Mouse (Mus musculus) lung, postnatal 36 days (tissue): ENCODE measurements at regions not wholly inside any gene's neighbourhood (a gene's known extent, or its start where the extent isn't known, plus 50 kb on each side); places are given as distances from the start of the nearest gene placed in this dataset.

Experiments
- DNase-seq: peaks from one replicate; pipeline ENCODE4 v3.0.0; 2022; ENCODE audit warnings: mixed read lengths

- DNase-seq, result peak; percentile 71
These were observed 62.0 kb upstream of the Egflam start for GRCm38 (mm10) chr15:7459992-7460820.

DNA sequence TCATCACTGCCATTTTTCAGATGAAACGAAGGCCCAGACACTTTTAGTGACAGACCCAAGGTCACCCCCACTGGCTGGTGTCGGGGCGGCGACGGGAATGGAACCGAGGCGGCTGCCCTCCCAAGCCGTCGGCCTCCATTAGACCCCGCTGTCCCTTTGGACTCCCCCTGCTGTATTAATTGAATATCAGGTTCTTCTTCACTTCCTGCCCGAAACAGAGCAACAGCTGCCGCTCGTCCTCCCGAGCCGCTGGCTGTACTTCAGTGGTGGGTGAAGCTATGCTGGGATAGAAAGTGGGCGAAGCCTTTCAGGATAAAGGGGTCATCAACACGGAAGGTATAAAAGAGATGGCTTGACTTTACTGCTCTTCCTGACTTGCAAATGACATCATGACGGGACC, 64.4 kb upstream of the Egflam start:
- no peak for DNase-seq

GRCm38 (mm10) chr15:7463444-7464350, 65.5 kb upstream of the Egflam start:
- no peak for DNase-seq

DNA sequence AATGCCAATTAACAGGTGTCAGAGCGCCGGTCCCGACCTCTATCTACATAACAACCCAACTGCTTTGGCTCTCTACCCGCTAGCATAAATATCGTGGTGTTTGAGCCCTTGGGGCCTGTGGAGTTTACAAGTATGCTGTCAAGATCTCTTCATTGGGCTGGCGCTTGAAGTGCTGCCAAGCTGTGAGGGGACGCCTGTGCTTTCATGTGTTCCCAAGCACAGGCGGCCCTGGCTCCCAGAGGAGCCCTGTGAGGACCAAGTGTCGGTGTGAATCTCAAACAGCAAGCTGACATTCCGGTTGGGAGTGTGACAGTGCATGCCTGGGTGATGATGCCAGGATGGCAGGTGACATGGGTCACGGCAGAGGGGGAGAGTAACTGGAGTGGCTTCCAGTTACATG, 82.0 kb upstream of the Egflam start:
- peak; percentile 84 for DNase-seq

DNA sequence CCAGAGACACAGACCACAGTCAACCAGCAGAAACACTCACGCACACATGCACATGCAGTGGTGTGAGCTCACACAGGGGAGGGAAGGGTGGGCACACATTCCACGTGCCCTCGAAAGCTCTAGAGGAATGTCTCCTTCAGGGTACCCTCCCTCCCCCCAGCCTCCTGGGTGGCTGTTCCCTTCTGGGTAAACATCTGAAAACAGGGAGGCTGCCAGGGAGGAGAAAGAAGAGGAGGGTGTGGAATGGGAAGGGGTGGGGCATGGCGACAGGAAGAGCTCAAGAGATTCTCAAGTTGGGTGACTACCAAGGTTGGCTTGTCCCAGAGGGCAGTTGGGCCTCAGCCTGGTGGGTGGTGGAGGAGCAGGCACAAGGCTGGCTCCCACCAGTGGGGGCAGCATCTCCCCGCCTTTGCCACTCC, 82.6 kb upstream of the Egflam start:
- DNase-seq, result peak; percentile 68

- DNase-seq, result no peak
These were observed 85.5 kb upstream of the Egflam start for GRCm38 (mm10) chr15:7483686-7484085.

- DNase-seq, result no peak
These were observed 92.9 kb upstream of the Egflam start for GRCm38 (mm10) chr15:7491091-7491490.

DNA sequence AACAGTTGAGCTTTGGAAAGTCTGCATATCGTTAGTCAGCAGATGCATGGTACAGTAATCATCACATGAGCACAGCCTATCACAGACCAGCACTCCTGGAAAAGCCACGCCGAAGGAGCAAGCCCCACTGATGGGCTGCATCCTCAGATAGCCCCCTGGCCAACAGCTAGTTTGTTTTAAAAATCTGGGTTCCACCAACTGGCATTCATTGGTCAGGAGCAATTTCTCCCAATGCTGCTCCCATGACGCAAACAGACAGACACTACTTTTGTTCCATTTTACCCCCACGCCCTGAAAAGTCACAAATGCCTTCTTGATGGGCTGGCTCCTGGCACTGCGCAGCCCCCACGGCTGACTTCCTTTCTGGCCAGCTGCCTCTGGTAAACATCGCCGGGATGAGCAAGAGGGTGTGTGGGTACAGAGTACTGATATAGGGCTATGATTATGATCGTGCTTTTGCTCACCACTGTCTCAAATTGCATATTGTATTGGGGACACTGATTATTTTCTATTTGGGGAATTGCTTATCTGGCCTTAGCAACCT, 95.0 kb upstream of the Egflam start:
- no peak for DNase-seq

DNA sequence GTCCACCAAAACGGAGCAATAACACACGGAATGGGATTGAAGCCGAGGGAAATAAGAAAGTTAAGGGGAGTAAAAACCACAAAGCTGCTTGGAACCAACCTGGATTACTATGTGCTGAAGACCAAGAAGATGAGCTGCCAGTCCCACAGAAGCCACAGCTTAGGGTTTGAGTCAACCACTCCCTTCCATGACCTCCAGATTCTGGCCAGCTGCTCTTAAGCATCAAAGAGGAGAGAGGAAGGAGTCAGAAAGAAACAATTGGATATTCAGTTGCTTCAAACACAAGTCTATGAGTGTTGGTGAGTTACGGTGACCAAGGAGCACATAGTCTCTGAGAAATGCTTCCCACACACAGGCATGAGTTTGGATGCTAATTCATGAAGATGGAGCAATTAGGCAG, 99.7 kb upstream of the Egflam start:
- DNase-seq, result no peak

GRCm38 (mm10) chr15:7508535-7508934, 110.3 kb upstream of the Egflam start:
- DNase-seq, result no peak

- DNase-seq, result no peak
These were observed 116.6 kb upstream of the Egflam start for GRCm38 (mm10) chr15:7514743-7515273.

DNA sequence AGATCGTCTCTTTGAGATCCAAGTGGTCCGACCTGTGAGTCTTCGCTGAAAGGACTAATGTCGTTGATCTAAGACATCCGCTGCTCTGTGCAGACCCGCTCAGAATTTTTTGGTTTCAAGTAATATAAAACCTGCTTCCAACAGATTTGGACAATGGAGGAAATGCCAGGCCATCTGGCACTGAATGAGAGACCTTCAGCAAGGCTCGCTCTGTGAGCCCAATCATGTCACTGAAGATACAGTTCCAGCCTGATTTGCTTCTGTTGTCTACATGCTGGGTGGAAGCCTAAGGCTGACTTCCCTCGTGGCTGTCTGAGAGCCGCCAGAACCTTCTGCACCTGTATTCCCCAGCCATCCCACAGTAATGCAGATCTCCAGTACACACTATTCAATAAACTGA, 123.4 kb upstream of the Egflam start:
- no peak for DNase-seq

- DNase-seq, result no peak
These were observed 124.9 kb upstream of the Egflam start for GRCm38 (mm10) chr15:7522902-7523786.

GRCm38 (mm10) chr15:7530959-7531588, 132.9 kb upstream of the Egflam start:
- no peak for DNase-seq

GRCm38 (mm10) chr15:7537858-7538257, 139.7 kb upstream of the Egflam start:
- no peak for DNase-seq

GRCm38 (mm10) chr15:7553190-7553895, 155.1 kb upstream of the Egflam start:
- DNase-seq, result no peak

- DNase-seq, result no peak
These were observed 156.2 kb upstream of the Egflam start for GRCm38 (mm10) chr15:7554433-7554832.

DNA sequence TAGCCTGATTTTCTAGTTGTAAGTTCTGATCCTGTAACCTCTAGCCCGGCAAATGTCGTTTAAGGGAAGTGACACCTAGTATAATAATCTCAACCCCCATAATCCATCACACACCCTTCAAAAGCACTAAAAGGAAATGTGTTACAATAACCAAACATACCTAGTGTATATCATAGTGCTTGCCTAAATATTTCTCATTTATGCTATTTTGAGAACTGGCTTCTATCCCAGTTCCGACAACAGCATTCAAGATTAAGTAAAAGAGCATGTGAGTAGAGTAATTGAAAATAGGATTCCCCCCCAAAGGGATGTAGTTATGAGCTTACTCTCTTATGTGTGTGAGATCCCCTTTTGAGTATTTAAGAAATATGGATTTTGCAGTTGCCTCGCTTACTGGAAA, 165.1 kb upstream of the Egflam start:
- no peak for DNase-seq

- DNase-seq, result no peak
These were observed 165.5 kb upstream of the Egflam start for GRCm38 (mm10) chr15:7563726-7564125.

DNA sequence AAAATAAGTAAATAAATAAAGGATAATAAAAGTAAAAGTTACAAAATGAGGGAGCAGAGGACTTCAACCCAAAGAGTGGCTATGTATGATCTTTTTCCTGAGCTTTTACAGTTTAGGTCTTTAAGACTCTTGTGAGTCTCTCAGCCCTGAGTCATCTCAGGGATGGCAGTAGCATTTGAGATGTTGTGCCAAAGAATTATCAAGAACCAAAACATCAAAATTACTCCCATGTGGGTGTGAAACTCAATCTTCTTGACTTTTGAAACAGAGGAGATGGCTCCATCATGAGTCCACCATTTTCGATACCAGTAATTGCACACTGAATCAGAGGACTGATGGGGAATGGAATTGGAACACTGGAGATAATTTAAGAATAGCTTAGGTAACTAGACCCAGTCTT, 174.0 kb upstream of the Egflam start:
- no peak for DNase-seq

- no peak for DNase-seq
These were observed 176.1 kb upstream of the Egflam start for GRCm38 (mm10) chr15:7574264-7574663.
